22 mouse cellular contexts compared by ENCODE assay signal in the genomic region with DNA sequence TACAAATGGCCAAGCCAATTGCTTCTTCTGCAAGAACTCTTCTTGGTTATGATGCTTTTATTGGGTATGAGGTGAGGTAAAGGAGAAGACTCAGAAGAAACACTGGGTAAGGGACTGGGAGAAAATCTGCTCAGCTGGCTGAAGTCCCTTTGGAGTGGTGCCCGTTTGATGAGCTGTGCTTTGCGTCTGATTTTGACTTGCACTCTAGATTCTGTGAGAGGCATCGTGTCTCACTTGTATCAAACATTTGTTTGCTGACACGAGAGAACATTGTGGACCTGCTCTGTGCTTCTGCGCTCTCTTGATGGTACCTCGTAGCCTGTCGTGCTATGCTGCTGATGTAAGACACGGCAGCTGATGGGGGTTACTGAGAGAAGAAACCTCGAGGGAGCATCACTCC. TPM values are rescaled to one million over a fixed set of nuclear protein-coding genes. Genes with fewer than 3 reads are reported as not detected.
A peak's percentile ranks its signal among the peaks of the same experiment; 100 is the strongest.
DNase-seq lines count a peak whose midpoint lies in the region; TF ChIP-seq lines count a peak whose summit lies in the region.
"Had no signal": no experiment of that assay in that cellular context is flagged by ENCODE, and none has a peak within 500 bp of the region (broad histone marks: within the 10 kb centered on the region; RNA-seq: fewer than 3 reads in every experiment).

No protein-coding gene starts in this region.

- intact Hi-C loops in left cerebral cortex, postnatal 25 days (cut with DNase I), result no loop called here
- intact Hi-C loops in left cerebral cortex, adult 2 months (cut with DNase I), result no loop called here

- no peak for TF ChIP-seq CTCF in left cerebral cortex, adult 2 months (IDR thresholded peaks at IDR 0.05)

- no peak overlapping the region for H3K4me3 ChIP-seq in left cerebral cortex, adult 2 months
- H3K4me3 ChIP-seq: embryonic facial prominence, embryonic 15.5 days; gastrocnemius, adult 2 months; heart, embryonic 10.5 days; hindbrain, embryonic 10.5 days; limb, embryonic 13.5 days; liver, embryonic 12.5 days; neural tube, embryonic 15.5 days had no signal

- peak; percentile 28 to 45 for DNase-seq in frontal cortex, postnatal 36 days (ENCODE audit: low spot score in 2 of 2)
- no peak for DNase-seq in frontal cortex, postnatal 14 days (ENCODE audit: low spot score in 2 of 2)
- DNase-seq in left cerebral cortex, postnatal 25 days (ENCODE audit: low spot score in 2 of 2), result peak; percentile 18 to 72
- DNase-seq in left cerebral cortex, adult 2 months (ENCODE audit: extremely low spot score in 1 of 2, low spot score in 2 of 2), result no peak
- peak; percentile 77 for DNase-seq in brain, adult 2 months (ENCODE audit: low read depth, low spot score)
- peak; percentile 13 to 27 for DNase-seq in layer of hippocampus, postnatal 36 days
- DNase-seq in adrenal gland, postnatal 36 days, result no peak
- DNase-seq in spleen, postnatal 36 days (ENCODE audit: low spot score in 2 of 2), result no peak
- DNase-seq: B cell, adult 2 months; cerebellum, adult 18-20 months; gastrocnemius, adult 2 months; kidney, adult 11 months; kidney, postnatal 4 days; lung, adult 18-20 months; thymus, postnatal 14 days had no signal

- H3K27ac ChIP-seq in left cerebral cortex, adult 2 months, result no peak overlapping the region
- H3K27ac ChIP-seq: embryonic facial prominence, embryonic 15.5 days; gastrocnemius, adult 2 months; heart, embryonic 10.5 days; hindbrain, embryonic 10.5 days; limb, embryonic 13.5 days; liver, embryonic 12.5 days; neural tube, embryonic 15.5 days had no signal

RNA-seq across cellular contexts. Expression of a gene that starts 21.7 kb away (rescaled TPM):
- total RNA-seq in left cerebral cortex, postnatal 25 days (2021), result 100 to 1,000 TPM; 240 to 269 TPM
- total RNA-seq in left cerebral cortex, adult 2 months (2021), result 100 to 1,000 TPM; 265 to 266 TPM
- total RNA-seq in layer of hippocampus, postnatal 36 days (2021), result 100 to 1,000 TPM; 267 to 302 TPM
- 10 to 100 TPM; 10.2 to 15.1 TPM for total RNA-seq in adrenal gland, postnatal 36 days (2021)
- total RNA-seq: CH12.LX had no signal

Comparison
In these comparisons a context has a peak if more than half of its experiments do, and no peak if none do; other contexts are left out.
1. DNase-seq: peak in frontal cortex, postnatal 36 days (2 of 2), left cerebral cortex, postnatal 25 days (2 of 2), brain, adult 2 months (single experiment) and layer of hippocampus, postnatal 36 days (2 of 2); none in frontal cortex, postnatal 14 days (0 of 2), left cerebral cortex, adult 2 months (0 of 2), adrenal gland, postnatal 36 days (0 of 2) and spleen, postnatal 36 days (0 of 2).
2. RNA of a gene that starts 21.7 kb away (total RNA-seq): 267 to 302 TPM in layer of hippocampus, postnatal 36 days, 240 to 269 TPM in left cerebral cortex, postnatal 25 days and 265 to 266 TPM in left cerebral cortex, adult 2 months; 10.2 to 15.1 TPM in adrenal gland, postnatal 36 days; every median in the first group is over 10 times any median in the second.